Mouse (Mus musculus) megakaryocyte-erythroid progenitor cell, adult 5-6 weeks (primary cell): ENCODE measurements around the gene Gm49383. TPM values are rescaled to one million over a fixed set of nuclear protein-coding genes. Genes with fewer than 3 reads are reported as not detected.
"Not testable (repeated sequence)": the region's sequence is repeated elsewhere in the genome, so short reads cannot be mapped to it uniquely, and the experiment has no call there.

Experiments
- ATAC-seq: replicated peaks from 2 replicates; pipeline ENCODE4 v1.8.0; 2016; ENCODE audit warnings: mild to moderate bottlenecking, inconsistent platforms; ENCODE audit not compliant: severe bottlenecking, poor library complexity, low FRiP score, low TSS enrichment
- total RNA-seq, 2 experiments: library from RNA; stranded (forward) in 1 of 2; stranded (reverse) in 1 of 2; fragments of 200-1000, 215-1000 nt in 1 of 2; fragments of >200 nt in 1 of 2; fragmentation: Nextera tagmentation in 1 of 2; gene quantifications; 2 replicates each; pipeline ENCODE4 v1.2.3; 2014 to 2017

Gm49383 gene
- total RNA-seq, 2 experiments from 2014 or later = 7.8 to 42.3 TPM

DNA sequence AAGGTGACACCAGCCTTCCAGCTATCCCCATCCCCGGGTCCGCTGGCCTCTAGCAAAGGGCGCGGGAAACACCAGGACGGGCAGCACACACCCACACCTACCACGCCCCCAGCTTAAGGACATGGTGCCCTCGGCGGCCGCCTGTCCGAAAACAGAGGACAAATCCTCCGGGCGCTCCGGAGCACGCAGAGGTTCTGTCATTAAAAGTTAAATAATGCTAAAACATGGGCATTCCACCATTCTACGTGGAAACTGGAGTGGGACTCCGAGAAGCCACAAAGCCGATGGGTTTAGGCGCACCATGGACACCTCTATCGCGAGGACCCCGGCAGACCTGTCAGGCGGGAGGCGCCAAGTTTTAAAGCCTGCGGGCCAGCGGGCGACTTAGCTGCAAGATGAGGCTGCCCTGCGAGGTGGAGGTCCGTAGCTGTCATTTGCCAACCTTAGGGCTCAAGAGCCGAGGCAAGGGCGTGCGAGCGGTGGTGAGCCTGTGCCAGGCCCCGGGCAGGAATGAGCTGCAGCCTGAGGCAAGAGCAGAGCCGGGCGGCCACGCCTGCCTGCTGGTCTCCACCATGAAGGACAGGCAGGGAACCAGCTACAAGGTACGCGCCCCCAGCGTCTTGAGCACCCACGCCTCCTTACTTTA, 28.3 kb downstream of the Gm49383 start, which contains the start of gene Lrr1:
Gene Lrr1 (plus strand): TSS at position 354 of the 646 bp plus-strand sequence.
- ATAC-seq = peak; percentile 88

GRCm38 (mm10) chr12:69167656-69168460, 29.0 kb downstream of the Gm49383 start:
- ATAC-seq = no peak; the same call in 1 of the 2 replicates

GRCm38 (mm10) chr12:69166861-69167581, 29.9 kb downstream of the Gm49383 start:
- ATAC-seq = not testable (repeated sequence)

- peak; percentile 29; the same call in 1 of the 2 replicates for ATAC-seq
Observed at GRCm38 (mm10) chr12:69164904-69165303, 32.0 kb downstream of the Gm49383 start.

DNA sequence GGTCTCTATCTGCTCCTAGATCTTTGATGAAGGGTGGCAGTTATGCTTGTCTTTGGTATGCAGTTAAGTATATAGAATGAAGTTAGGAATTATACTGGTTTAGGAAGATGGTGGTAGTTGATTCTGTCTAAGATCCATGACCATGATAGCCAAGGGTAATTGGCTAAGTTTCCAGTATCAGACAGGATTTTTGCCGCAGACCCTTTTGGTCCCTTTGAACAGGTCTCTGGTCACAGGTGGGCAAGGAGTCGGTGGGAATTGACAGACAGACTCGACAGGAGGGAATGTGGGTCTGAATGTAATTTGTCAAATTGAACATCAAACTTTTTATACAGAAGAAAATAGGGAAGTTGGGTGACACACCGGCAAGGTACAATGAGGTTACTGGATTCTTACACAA, 33.3 kb downstream of the Gm49383 start:
- ATAC-seq = not testable (repeated sequence)

- not testable (repeated sequence) for ATAC-seq
Observed at GRCm38 (mm10) chr12:69160677-69161076, 36.2 kb downstream of the Gm49383 start.

DNA sequence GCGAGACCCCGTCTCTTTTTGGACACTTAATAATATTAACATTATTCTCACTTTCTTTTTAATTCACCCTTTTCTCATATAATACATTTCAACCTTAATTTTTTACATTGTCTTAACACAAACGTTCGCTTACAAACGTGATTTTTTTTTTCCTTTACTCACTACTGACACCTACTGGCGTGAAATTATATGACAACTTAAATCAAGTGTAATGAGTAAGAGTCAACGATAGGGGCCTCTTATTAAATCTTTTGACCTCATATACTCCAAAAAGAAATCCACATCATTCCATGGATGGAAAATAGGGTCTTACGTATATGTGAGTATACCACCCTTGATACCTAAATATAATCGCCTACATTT, 37.3 kb downstream of the Gm49383 start:
- no peak for ATAC-seq

- peak; percentile 93 for ATAC-seq
Observed at GRCm38 (mm10) chr12:69158765-69159577, 37.9 kb downstream of the Gm49383 start, which contains the start of gene Rps29. Rps29 (minus strand) TSS chr12:69159186.

- ATAC-seq = no peak
Observed at GRCm38 (mm10) chr12:69158366-69158764, 38.5 kb downstream of the Gm49383 start.

GRCm38 (mm10) chr12:69157107-69157506, 39.8 kb downstream of the Gm49383 start:
- ATAC-seq = peak; percentile 32; the same call in 1 of the 2 replicates

GRCm38 (mm10) chr12:69156436-69156835, 40.5 kb downstream of the Gm49383 start:
- ATAC-seq = no peak

DNA sequence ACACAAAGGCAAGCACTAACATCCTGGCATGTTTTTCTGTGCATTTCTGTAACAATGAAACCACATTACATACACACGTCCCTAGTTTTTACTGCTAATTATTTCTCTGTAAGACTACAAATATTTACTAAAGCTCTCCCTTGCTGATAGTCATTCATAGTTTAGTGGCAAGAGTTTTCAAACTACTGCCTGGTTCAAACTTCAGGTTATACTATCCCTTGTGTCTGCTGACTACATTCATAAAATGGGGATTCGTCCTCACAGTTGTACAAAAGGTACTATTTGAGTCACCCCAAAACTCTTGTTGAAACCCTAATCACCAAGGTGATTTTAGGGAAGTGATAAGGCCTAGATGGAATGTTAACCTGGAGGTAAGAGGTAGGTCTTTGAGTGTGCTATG, 41.0 kb downstream of the Gm49383 start:
- ATAC-seq = no peak

DNA sequence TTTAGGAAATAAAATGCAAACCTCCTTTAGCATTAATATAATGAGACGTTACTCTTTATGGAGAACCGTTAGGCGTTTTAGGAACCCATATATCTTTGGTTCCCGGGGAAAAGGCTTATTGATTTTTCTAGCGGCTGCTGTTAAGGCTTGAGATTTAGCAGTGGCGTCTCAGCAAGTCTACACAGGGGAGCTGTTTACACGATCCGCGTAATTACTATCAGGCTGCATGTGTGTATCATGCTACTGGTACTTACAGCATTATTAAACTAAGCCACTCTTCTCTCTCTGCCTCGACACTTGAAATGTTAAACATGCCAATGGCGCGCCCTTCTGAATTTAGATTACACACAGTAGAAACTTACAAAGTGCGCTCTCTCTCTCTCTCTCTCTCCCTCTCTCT, 46.9 kb downstream of the Gm49383 start:
- ATAC-seq = no peak

GRCm38 (mm10) chr12:69147166-69147735, 49.7 kb downstream of the Gm49383 start:
- ATAC-seq = no peak

DNA sequence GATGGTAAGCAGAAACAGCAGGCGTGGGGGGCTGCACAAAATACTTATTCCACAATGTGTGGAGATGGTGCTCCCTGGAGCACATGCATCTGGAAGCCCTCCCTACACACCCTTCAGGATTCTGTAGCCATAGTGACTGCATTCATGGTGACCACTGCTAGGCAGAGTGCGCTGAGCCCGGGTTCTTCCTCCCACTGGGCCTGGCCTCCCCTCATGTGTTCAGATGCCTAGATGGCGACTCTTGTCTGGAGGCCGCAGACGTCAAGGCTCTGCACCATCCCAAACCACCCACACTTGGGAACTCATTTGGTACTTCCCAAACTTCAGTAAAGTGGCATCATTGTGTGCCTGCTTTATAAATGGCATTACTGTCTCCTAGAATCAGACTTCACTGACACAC, 53.4 kb downstream of the Gm49383 start:
- no peak for ATAC-seq

GRCm38 (mm10) chr12:69139841-69140240, 57.1 kb downstream of the Gm49383 start:
- ATAC-seq = no peak

DNA sequence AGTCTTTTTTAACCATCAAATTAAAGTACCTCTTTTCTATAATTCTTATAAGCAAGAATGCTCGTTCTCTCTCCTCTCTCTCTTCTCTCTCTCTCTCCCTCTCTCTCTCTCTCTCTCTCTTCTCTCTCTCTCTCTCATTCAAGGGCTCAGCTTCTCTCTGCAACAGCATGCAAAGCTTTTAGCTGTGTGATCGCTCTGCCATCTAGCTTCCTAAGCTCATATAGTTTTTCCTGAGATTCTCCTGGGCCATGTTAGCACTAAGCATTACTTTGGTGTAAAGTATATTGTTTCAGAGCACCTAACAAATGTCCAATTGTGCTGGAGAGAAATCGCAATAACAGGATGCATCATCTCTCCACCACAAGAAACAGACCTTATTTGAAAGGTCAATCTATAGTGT, 57.7 kb downstream of the Gm49383 start:
- no peak for ATAC-seq
